Mouse (Mus musculus) embryo, embryonic 10 days (tissue): ENCODE measurements around the gene Lhfpl4.

Experiments used
- DNase-seq: peaks from one replicate; pipeline ENCODE4 v3.0.0-alpha.2; 2015; ENCODE audit warnings: low spot score

Lhfpl4 gene

DNA sequence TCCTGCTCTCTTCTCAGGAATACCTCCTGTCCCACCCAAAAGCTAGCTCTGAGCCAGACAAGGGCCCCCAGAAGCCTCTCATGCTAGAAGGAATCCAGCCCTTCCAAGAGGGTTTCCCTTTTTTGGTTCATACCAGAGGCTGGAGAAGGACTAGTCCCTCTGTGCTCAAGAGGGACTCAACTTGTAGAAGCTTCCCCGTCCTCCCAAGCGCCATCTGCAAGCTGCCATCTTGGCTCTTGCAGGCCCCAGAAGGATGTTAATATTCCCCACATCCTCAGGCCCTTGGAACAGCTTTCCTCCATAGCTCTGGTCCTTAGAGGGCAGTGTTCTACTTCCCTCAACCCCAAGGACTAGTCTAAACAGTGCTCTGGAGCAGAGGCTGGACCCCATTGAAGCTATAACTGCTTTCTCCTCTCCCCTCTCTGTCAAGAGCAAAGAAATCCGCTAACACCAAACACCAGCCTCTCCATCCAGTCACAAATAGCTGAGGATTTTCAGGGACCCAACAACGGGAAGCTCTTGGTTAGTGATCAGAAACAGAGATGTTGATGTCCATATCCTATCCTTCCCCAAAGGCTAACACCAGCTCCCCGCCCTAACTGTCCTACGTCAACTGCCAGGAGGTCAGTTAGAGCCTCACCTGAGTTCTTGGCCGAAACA lies 26.7 kb downstream of the Lhfpl4 start:
- no peak for DNase-seq

GRCm38 (mm10) chr6:113166661-113167251 lies 28.4 kb downstream of the Lhfpl4 start:
- DNase-seq: no peak

DNA sequence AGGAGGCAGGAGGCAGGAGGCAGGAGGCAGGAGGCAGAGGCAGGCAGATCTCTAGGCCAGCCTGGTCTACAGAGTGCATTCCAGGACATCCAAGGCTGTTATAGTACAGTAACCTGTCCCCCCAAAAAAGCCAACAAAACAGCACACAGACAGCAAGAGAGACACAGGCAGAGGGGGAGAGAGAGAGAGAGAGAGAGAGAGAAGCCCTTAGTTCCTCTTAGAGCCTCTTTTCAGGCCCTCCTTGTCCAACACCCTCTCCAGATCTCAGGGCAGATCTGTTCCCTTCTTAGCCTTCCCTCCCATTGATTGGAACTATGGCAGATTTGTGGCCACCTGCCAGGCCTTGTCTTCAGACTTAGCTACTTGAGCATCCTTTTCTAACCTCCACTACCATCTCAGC lies 31.7 kb downstream of the Lhfpl4 start:
- DNase-seq: no peak

DNA sequence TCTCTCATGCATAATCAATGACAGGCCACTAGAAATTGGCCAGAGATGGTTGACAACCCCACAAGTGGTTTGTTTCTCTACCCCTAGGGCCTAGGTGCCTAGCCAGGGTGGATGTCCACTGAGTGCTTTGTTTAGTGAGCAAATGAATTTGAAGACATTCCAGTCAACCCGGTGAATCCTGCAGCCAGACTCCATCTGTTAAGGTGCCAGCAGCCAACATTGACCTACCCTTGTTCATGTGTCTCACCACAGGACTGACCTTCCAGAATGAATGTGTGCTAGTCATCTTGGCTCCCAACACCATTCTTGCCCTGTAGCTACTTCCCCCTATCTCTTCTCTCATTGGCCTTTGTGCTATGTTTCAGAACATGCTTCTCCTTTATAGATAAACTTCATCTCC lies 33.2 kb downstream of the Lhfpl4 start:
- DNase-seq: no peak

- no peak for DNase-seq
Observed at GRCm38 (mm10) chr6:113160106-113160505, 35.1 kb downstream of the Lhfpl4 start.

GRCm38 (mm10) chr6:113156064-113156463 lies 39.1 kb downstream of the Lhfpl4 start:
- DNase-seq: no peak

DNA sequence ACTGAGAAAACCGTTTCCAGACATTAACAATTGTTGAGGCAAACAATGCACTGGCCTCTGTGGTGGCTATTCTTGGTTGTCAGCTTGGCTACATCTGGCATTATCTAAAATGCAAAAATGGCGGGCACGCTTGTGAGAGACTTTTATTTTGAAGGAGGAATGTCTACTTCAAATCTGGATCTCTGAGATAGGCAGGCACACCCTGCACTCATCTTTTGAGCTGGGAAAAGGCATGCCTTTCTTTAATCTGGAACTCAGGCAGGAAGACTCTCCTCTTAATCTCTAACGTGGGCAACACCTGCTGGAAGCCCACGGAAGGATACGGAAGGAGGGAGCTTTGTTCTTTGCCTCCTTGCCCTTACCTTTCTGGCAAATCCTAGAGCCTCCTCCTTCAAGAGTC lies 40.3 kb downstream of the Lhfpl4 start:
- no peak for DNase-seq

GRCm38 (mm10) chr6:113154071-113154470 lies 41.1 kb downstream of the Lhfpl4 start:
- no peak for DNase-seq

DNA sequence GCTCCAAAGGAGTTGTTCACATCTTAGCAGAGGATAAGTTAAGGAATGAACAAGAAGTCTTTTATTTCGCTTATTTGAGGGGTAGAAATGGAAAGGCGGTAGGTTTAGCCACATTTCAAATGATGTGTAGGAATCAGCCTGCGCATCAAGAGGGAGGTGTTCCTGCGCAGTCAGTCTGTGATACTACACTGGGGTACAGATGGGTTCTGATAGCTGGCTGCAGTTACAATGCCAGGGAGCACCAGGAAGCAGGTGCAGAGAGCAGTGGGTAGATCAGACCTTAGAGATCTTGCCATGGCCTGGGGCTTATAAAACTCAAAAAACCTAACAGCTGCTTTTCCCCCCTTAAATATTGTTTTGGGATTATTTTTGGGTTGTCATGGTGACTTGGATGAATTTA lies 49.9 kb downstream of the Lhfpl4 start:
- no peak for DNase-seq

GRCm38 (mm10) chr6:113144764-113145163 lies 50.4 kb downstream of the Lhfpl4 start:
- DNase-seq: no peak

DNA sequence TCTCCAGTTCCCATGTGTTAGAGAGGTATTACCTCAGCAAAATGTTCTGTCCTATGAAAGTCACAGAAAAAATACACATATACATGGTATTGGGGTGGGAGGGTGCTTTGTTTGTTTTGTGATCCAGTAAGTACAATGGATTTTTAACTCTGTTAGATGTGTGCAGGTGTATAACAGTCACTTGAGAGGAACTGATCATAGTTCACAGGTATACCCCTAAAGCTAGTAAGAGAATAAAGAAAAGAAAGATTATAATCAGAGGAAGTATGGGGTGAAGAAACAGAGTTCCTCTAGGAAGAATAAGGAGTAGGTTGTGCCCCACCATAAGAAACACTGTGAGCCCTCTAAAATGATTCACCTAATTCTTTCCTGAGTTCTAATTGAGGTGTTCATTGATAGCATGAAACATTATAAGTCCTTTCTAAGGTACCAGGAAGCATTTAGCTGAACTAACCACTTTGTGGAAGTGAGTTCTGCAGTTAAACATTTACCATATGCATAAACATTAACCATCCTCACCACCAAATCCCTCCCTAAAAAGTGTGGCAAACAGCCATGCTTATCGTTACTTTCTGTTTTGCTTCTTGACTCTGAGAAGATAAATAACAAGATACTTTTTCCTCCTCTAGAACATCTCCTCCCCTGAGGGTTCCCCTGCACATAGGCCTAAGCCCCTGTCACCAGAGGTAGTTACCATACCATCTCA lies 53.6 kb downstream of the Lhfpl4 start:
- no peak for DNase-seq

DNA sequence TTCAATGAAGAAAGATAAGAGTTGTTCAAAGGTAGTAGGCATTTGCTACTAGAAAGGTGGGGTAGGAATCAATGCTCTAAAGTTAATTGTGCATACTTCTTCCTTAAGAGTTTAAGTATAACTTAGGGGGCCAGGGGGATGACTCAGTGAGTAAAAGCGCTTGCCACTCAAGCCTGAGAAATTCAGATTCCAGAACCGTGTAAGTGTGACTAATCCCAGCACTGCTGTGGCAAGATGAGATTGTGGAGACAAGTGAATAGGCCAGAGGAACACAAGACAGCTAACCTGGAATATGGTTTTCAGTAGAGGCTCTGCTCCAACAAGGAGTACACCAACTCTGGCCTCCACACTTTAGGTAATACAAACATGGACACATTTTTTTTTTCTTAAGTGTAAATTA lies 61.8 kb downstream of the Lhfpl4 start:
- DNase-seq: no peak

- DNase-seq: no peak
Observed at GRCm38 (mm10) chr6:113120806-113121205, 74.4 kb downstream of the Lhfpl4 start.
